Mouse (Mus musculus): ENCODE measurements at regions not wholly inside any gene's neighbourhood (a gene's known extent, or its start where the extent isn't known, plus 50 kb on each side); places are given as distances from the start of the nearest gene placed in this dataset.

GRCm38 (mm10) chr5:148769452-148769851, 159.7 kb downstream of the Katnal1 start:
- TF ChIP-seq POLR2A (IDR thresholded peaks at IDR 0.05; ENCODE audit: insufficient read depth, low read length): no peak
- TF ChIP-seq CTCF (IDR thresholded peaks at IDR 0.05; ENCODE audit: low read depth, low read length): no peak
- no peak for TF ChIP-seq EP300 (IDR thresholded peaks at IDR 0.05; ENCODE audit: insufficient read depth, low read depth, low read length)

Measured in ES-Bruce4 (cell line).